Mouse (Mus musculus): ENCODE data around the gene Impdh1.

Impdh1 gene

DNA sequence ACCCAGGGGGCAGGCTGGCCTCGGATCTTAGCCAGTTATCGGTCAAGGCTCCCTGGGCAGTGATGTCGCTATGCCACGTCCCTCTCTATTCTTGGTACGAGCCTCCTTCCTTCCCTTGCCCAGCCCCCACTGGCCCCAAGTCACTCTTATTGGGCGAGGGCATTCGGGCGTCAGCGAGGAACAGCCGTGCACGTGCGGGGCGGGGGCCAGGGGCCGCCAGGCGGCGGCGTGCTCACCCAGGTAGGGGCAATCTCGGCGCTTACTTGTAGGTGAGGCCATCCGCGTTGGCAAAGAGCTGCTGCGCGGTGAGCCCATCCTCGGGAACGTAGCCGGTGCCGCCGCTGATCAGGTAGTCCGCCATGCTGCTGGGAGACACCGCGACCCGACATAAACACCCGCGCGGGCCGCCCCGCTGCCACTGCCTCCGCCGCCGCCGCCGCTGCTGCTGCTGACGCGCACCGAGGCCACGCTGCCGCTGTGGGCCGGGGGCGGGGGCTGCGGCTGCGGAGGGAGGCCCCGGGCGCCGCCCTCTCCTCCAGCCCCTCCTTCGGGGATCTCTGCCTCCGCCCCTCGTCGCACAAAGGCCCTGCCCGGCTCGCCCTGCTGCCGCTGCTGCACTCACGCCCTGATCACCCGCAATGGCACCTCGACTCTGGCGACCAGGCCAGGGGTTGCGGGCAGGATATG lies 4.2 kb downstream of the Impdh1 start:
- DNase-seq = peak; percentile 78 to 85

DNA sequence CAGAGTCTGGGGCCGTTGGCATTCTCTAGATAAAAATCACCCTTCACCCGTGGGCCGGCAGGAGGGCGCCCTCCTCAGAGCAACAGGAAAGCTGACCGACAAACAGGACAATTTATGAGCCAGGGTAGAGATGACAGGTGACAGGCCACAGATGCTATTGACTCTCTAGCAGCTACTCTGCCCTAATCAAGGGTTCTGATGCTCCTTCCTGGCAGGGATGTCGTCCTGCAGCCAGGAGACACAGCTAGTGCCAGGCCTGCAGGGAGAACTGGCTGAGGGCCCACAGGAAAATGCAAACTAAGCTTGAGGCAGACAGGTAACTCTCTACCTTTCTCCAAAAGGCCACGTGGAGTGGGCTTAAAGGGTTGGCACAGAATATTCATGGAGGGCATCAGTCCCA lies 5.0 kb downstream of the Impdh1 start:
- DNase-seq = peak; percentile 71 to 77

DNA sequence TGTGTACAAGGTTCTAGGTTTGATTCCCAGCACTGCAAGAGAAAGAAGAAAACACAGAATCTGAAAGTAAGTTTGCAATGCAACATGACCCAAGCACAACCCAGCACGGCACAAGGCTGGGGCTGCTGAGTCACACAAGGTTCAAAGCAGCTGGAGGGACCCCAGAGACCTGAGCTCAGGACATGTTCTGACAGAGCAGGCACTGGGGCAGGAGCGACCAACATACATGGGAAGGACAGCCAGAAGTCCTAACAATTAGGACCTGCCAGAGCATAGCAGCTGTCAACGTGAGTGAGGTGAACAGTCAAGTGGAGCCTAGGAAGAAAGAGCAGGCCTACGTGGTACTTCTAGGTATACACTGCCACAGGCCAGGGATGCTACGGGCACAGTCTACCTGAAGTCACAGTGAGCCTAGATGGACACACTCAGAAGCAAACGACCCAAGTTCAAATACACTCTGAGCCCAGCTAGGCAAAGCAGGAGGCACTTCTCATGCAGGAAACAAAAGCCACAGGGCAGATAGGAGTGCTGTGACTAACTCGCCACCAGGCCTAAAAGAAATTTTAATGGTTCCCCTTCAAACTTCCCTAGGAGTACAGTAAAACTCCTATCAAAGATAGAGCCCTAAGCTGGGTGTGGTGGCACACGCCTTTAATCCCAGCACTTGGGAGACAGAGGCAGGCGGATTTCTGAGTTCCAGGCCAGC lies 5.8 kb downstream of the Impdh1 start:
- DNase-seq = no peak

DNA sequence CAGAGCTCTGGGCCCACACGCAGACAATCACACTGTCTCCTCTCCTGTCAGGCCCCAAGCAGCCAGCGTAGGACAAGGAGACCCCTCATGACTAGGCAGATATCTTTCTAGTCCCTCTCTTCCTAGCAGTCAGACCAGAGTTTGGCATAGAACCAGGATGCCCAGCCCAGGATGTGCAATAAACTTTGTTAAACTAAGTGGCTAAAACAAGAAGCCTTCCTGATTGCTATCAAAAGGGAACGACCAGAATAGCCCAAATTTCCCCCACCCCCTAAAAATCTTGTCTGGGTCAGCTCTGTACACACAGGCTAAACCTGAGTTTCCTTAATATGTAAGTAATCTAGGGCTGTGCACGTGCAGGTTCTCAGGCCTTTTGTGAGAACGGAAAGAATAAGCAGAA lies 8.0 kb downstream of the Impdh1 start:
- no peak for DNase-seq

DNA sequence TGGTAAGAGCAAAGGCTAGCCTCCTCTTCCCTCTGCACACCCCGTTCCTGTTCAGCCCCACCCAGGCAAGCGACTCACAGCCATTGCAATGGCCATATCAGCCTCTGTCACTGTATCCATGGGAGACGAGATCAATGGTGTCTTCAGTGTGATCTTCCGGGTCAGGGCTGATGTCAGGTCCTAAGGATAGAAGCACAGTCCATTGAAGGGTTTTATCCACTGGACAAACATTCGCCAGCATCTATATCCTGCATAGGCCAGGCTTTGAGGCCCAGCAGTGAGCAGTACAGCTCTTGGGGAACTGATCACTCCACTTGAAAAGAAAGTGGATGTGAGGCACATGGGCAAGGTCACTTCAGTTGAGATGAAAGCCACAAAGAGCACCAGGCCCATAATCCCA lies 9.1 kb downstream of the Impdh1 start:
- DNase-seq = no peak

DNA sequence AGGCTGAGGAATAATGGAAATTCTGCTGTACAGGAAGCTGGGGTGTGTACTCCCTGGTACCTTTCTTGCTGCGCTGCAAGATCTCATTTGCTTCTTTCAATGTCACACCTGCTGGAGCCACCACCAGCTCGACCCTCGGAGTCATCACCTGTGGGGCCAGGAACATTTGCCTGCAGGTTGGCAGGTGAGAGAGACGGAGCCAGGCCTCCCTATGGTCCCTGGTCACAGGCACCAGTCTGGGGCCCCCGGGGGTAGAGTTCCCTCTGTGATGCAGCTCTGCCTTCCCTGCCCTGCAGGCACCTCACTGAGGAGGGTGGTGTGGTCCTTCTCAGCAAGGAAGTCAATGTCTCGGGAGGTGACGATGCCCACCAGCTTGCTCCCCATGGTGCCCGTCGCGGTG lies 10.2 kb downstream of the Impdh1 start:
- no peak for DNase-seq

DNA sequence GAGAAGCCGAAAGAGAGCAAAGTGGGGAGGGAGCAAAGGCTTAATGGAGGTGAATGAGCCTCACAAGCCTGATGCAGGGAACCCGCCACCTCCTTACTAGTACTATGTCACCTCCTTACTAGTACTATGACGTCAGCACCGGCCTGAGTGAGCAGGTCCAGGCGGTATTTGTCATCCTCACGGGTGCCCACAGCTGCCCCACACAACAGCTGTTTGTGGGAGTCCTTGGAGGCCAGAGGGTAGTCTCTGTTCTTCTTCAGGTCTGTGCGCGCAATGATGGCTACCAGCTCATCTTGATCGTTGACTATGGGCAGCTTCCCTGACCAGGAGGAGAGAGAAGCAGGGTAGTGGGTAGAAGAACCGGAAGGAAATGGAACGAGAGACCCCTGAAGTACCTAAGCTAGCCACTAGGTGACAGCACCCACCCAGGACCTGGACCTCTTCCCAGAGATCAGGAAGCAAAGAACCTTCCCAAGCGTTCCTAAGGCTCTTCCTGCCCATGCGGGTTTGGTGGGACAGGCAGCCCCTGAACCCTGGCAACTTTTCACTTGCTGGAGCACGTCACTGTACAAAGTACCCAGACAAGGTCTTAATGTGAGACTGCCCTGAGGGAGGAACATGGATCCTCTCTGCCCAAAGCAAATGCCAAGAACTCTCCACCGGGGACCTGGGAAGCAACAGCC lies 11.1 kb downstream of the Impdh1 start:
- peak; percentile 42 to 55 for DNase-seq

DNA sequence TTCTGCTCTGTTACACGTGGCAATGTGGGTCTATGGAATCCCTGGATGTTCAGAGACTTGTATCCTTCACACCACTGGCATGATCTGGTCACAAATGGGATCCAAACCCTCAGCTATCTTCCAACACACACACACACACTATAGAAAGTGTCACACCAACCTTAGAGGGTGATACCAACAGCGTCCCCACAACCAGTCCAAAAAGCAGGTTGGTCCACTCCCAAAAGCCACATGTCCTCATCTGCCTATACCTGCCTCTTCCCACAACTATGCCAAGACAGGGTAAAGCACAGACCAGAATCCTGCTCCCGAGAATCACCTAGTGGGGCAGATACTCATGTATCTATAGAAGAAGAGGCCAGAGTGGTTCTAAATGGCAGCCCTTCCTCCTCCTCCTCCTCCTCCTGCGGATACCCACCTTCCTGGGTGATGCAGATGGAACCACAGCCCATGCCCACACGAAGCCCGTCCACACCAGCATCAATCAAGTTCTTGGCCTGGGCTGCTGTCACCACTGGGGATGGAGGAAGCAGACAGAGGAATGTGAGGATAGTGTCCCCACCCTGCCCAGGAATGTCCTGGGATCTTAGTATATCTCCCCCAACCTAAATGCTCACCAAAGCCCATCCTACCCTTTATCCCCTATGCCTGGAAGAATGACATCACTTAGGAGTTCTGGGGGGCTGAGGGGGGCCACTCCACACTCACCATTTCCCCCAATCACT lies 12.1 kb downstream of the Impdh1 start:
- no peak for DNase-seq

DNA sequence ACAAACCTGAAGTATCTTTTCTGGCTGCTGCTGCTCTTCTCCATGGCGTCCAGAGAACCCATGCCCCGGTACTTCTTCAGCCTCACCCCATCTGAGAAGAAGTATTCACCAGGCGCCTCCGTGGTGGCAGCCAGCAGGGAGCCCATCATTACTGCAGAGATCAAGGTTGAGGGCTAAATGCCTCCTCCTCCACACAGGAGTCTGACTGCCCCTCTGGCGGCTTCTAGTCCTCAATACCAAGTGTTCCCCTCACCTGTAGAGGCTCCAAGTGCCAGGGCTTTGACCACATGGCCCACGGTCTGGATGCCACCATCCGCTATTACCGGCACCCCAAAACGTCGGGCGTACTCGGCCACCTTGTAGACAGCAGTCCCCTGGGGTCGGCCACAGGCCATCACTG lies 13.1 kb downstream of the Impdh1 start:
- DNase-seq = no peak

DNA sequence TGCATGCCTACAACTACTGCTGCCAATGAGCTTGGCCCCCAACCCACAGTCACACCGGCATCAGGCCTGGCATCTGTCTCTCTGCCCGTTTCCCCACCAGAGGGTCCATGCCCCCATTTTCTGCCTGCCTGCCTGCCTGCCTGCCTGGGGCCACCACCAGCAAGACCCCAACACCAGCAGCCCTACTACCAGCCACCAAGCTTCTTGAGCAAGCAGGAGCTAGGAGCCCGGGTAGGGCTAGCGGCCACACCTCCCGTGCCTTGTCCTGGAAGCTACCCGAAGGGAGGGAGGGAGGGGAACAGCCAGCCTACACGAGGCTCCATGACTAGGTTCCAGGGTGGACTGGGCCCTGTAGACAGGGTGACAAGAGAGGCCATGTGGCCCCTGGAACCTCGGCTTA lies 14.2 kb downstream of the Impdh1 start:
- no peak for DNase-seq

DNA sequence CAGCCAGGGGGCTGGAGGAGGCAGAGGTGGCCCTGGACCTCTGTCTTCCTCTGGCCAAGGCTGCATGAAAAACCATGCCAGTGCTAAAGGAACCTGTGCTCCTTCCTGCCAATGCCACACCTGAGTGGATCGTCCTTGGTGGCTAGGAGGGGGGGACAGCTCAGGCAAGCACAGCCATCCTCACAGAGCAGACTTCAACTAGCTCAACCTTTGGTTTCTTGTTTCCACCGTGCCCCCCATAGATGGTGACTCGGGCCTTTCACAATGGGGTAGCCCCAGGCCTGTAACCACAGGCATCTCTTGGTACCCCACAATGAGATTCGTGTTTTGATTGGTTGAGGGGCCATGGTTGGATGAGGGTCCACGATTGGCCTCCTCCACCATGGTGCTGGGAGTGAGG lies 14.8 kb downstream of the Impdh1 start:
- DNase-seq = no peak

DNA sequence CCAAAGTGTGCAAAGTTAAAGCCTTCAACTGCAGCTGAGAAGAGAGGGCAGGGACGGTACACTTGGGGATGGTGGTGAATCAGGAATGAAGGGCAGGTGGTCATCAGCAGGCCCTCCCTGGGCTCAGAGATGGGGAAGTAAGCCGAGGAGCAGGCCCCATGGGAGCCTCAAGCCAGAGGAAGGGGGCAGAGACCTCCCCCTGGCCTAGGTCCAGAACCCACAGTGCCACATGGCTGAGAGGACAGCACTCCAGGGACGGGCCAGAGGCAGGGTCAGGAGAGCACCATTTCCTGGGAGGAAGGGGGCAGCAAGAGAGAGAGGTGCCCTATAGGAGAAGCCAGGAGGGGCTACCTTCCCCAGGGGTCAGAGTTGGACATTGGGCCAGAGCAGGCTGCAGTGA lies 15.7 kb downstream of the Impdh1 start:
- DNase-seq = no peak

DNA sequence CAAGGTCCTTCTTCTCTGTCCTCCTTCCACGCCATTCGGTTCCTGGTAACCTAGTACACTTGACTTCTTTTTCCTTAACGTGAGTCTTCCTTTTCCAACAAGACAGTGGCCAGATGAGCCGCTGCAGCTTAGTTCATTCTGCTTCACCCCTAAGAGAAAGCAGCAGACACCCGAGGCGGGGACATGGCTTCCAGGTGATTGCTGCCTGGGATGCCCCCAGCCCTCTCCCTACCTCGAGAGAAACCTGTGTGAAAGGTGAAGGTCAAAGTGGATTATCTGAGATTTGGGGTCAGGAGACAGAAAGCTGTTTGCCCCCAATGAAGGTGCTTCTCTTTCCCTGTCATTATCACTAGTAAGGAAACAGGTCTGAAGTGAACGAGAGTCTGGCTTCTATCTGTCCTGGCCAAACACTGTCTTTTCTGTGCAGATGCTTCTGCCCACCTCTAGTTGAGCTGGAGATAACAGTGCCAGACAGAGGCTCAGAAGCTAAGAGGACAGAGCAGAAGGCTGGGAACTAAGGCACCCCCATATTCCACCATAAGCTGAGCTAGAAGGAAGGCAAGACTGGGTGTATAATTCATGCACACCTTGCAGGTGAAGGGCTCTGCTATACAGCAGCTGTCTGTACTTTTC lies 16.8 kb downstream of the Impdh1 start:
- DNase-seq = no peak

DNA sequence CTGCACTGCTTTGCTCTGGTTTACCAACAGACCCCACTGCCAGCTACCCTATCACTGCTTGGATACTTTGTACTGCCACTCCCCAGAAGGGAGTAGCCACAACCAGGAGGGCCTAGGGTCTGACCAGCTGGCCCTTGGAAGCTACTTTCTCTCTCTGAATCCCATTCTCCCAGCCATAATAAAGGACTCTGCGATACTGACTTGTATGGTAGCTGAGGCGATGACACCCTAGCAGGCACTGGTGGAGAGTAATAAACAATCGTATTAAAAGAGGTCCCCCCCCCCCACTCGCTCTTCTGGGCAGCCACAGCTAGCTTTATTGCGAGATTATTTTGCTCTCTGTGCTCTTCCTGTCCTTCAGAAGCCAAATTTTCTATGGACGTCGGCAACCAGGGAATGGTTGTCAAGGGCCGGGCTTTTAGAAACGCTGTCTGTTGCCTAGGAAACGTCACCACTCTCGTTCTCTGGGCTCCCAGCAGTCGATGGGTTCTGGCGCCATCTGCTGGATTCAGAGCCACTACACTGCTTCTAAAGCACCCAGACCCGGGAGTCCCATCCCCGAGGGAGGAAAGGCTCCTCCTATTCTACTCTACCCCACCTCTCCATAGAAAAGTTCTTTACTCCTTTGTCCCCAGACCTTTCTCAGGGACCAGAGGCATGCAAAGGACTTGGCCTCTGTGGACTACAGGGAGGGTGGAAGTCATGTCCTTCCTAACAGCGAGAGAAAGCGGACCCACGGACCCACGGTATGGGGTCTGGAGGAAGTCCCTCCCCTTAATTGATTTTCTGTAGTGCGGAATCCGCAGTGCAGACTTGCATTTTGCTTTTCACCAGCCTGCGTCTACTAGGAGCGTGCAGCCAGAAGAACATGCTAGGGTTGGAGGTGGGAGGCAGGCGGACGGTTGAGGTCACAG lies 17.6 kb downstream of the Impdh1 start:
- peak; percentile 87 to 94 for DNase-seq

DNA sequence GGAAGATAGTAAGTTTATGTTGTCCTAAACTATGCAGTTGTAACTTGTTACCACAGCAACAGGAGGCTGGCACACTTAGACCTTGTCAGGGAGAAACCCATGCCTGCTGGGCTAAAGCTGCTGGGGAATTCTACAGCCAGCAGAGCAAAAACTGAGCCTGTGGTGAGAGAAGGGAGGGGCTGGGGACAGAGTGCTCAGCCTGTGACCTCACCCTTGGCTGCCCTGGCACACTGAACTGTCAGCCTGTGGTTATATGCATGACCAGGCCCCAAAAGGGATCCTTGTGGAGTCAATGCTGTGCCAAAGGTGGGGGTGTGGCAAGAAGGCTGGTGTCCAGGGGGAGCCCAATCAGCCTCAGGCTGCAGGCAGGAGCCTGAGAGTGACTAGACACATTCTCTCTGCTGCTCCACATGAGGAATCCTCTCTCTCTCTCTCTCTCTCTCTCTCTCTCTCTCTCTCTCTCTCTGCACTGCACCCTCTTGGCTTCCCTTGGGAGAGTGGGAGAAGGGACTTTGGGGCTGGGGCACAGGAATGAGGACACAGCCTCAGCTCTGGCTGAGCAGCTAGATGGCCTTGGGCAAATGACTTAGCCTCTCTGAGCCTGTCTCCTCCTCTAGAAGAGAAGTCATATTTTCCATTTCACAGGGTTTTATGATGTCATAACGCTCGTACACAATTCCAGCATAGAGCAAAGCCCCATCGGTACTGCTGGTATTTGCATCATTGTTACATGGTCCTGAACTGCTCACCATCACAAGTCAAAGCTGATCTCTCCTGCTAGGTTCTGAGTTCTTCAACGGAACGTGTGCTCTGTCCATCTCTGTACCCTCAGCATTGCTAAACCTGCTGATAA lies 20.1 kb downstream of the Impdh1 start:
- DNase-seq = no peak

DNA sequence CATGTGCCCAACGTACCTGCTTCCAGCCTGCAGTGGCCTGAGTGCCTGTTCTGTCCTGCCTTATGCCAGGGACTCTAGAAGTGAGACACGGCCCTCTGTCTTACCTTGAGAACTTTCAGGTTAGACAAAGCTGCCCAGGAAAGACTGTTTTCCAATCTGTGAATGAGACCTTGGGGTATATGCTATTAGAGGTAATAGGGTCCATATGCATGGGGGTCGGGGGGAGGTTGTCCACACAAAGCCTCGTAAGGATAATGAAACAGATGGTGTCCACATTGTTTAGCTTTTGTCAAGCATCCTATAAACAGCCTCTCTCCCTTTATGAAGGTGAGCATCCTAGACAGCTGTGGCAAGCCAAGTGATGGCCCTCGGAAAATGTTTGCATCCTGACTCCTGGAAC lies 21.0 kb downstream of the Impdh1 start:
- peak in 1 of 2 experiments; percentile 1 for DNase-seq

DNA sequence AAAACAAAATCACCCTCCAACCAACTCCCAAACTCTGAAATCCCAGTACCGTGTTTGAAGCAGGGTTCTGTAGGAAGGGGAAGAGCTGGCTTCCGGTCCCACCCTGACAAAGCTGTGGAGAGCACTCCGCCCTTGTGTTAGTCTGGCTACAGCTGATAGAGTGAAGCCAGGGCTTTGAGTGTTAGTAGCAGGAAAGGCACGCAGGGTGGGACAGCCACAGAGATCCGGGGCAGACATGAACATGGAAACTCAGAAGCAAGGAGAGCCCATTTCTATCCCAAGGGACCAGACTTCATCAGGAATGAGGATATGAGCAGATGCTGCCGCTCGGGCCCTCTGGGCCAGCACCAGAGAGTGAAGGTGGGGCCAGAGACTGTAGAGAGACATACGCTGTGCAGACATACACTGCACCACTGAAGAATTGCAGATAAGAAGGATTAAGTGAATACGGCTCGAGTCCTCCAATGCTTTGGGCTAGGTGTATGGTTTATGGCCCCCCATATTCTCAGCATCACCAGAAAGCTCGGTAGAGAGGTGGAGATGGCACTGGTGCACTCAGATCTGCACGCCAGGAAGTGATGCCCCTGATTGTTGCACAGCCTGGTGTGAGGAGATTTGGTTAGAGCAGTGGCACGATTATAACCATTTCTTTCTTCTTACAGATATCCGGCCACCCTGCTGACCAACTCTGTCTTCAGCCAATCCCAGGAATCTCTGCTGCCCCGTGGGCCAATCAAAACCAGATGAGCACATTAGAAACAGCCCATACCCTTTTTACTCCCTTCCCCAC lies 22.0 kb downstream of the Impdh1 start:
- DNase-seq = no peak

DNA sequence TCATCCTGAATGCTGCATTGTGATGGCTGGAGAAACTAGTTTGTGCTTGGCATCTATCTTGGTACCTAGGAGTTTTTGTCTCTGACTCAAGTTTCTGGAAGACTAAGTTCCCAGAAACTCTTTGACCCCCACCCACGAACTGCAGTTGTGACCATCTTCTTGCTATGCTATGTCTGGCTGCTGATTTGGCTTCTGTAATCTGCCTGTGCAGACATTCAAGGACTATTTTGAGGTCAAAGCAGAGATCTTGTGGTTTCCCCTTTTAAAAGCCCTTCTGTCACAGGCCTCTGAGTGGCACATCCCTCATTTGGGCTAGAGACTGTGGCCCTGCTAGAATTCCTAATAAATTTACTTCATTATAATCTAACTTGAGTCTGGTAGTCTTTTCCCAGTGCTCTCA lies 28.2 kb downstream of the Impdh1 start:
- no peak for DNase-seq

DNA sequence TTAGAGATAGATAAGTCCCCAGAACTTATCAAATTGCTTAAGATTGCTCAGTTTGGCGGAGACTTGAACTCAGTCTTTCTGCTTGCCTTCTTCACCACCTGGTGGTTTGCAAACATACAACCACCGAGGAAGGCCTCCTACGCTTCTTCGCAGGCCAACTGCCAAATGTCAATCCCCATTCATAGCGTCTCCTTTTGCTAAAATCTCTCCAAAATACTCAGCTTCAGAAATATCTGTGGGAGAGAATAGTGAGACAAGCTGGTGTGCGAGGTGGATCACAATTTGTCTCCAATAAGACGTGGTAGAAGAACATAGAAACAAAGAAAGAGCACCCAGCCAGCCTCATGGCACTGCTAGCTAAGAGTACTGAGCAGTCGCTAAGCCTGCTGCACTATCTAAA lies 36.3 kb downstream of the Impdh1 start:
- DNase-seq = no peak

Measured in cerebellum, postnatal 25 days (tissue).